Mouse (Mus musculus) gastrocnemius, postnatal 4 days (tissue): ENCODE results near the gene Ube2z. TPM values are rescaled to one million over a fixed set of nuclear protein-coding genes. Genes with fewer than 3 reads are reported as not detected.
"Not testable (repeated sequence)": the region's sequence is repeated elsewhere in the genome, so short reads cannot be mapped to it uniquely, and the experiment has no call there.

Experiments used
- DNase-seq, 2 experiments: peaks; one replicate each; pipeline ENCODE4 v3.0.0; 2021 to 2022; ENCODE audit warnings: low spot score in 2 of 2, mixed read lengths in 2 of 2
- long read RNA-seq, 2 experiments: library from polyadenylated mRNA; stranded (forward); transcript quantifications; one replicate each; pipeline ENCODE4 v2.0.0; 2021
- total RNA-seq, 2 experiments: library from RNA; stranded (reverse); gene quantifications; 2 replicates each; pipeline ENCODE4 v1.2.3; 2021

Ube2z gene
- 10 to 100 TPM; 41.2 to 42.3 TPM for total RNA-seq
- long read RNA-seq, experiment 1, transcript Ube2z-201 (7 exons, 3,997 nt), result major isoform, 87 of 91 reads
- long read RNA-seq, experiment 1, partial matches to known transcripts, result 0 of 91 reads
- long read RNA-seq, experiment 1, other reads (novel, unspliced or antisense), result 4 of 91 reads
- long read RNA-seq, experiment 2, transcript Ube2z-201 (7 exons, 3,997 nt), result major isoform, 82 of 94 reads
- long read RNA-seq, experiment 2, partial matches to known transcripts, result 2 of 94 reads
- long read RNA-seq, experiment 2, other reads (novel, unspliced or antisense), result 10 of 94 reads

GRCm38 (mm10) chr11:96065215-96065911 is at the start of gene Ube2z:
TSS of gene Ube2z (minus strand) at chr11:96065388.
- DNase-seq, result peak; percentile 97 to 99

- DNase-seq, result no peak
Observed at GRCm38 (mm10) chr11:96114077-96114476, 48.9 kb upstream of the Ube2z start.

- DNase-seq, result no peak
Observed at GRCm38 (mm10) chr11:96111751-96112150, 46.6 kb upstream of the Ube2z start, which contains the start of gene Calcoco2. TSS of gene Calcoco2 (minus strand) at chr11:96111964.

GRCm38 (mm10) chr11:96110950-96111349 is 45.8 kb upstream of the Ube2z start:
- not testable (repeated sequence) for DNase-seq

GRCm38 (mm10) chr11:96108376-96108775 is 43.2 kb upstream of the Ube2z start:
- DNase-seq, result no peak

- peak in 1 of 2 experiments; percentile 39 for DNase-seq
Observed at GRCm38 (mm10) chr11:96093361-96093760, 28.2 kb upstream of the Ube2z start.

GRCm38 (mm10) chr11:96092674-96093291 is 27.6 kb upstream of the Ube2z start:
- no peak for DNase-seq

- no peak for DNase-seq
Observed at GRCm38 (mm10) chr11:96091073-96091472, 25.9 kb upstream of the Ube2z start.

- no peak for DNase-seq
Observed at GRCm38 (mm10) chr11:96087981-96088380, 22.8 kb upstream of the Ube2z start.

GRCm38 (mm10) chr11:96082682-96083081 is 17.5 kb upstream of the Ube2z start:
- no peak for DNase-seq

- no peak for DNase-seq
Observed at GRCm38 (mm10) chr11:96080736-96081135, 15.5 kb upstream of the Ube2z start.

- DNase-seq, result no peak
Observed at GRCm38 (mm10) chr11:96076221-96077105, 11.3 kb upstream of the Ube2z start.

GRCm38 (mm10) chr11:96075509-96076220 is 10.5 kb upstream of the Ube2z start, which contains the start of gene Atp5g1:
TSS of gene Atp5g1 (minus strand) at chr11:96075670.
- peak; percentile 80 to 94 for DNase-seq

- DNase-seq, result no peak
Observed at GRCm38 (mm10) chr11:96075177-96075508, 10.0 kb upstream of the Ube2z start.

GRCm38 (mm10) chr11:96074351-96075176 is 9.4 kb upstream of the Ube2z start:
- no peak for DNase-seq

GRCm38 (mm10) chr11:96073295-96073993 is 8.3 kb upstream of the Ube2z start:
- DNase-seq, result no peak

- no peak for DNase-seq
Observed at GRCm38 (mm10) chr11:96071013-96071412, 5.8 kb upstream of the Ube2z start.

- DNase-seq, result no peak
Observed at GRCm38 (mm10) chr11:96070353-96070752, 5.2 kb upstream of the Ube2z start.

GRCm38 (mm10) chr11:96068231-96068630 is 3.0 kb upstream of the Ube2z start:
- no peak for DNase-seq
